Mouse (Mus musculus): Measurements from ENCODE around the gene Tns3.

DNA sequence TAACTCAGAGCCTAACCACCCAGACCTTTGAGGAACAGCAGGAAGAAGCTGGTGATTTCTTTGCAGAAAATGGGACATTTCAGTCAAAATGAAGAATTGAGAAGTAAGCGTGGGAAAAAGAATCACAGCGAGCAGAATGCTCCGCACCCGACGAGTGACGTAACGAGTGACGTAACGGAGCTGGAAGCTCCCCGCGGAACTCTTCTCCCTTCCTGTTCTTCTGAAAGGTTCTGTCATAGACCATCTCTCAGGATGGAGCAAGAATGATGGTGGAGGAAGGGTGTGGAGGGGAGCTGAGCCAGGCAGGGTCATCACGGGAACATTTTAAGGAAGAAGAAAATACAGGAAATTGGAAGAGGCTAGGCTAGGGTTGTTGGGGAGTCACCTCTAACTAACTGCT lies 54.5 kb downstream of the Tns3 start:
- TF ChIP-seq POLR2A (IDR thresholded peaks at IDR 0.05; ENCODE audit: extremely low read depth, insufficient read depth, low read length) (no peak), CTCF (IDR thresholded peaks at IDR 0.05; ENCODE audit: extremely low read depth, insufficient read depth, low read length) (no peak)
